Mouse (Mus musculus) E14TG2a.4 (cell line): Measurements from ENCODE around the gene Abca12.
A peak's percentile ranks its signal among the peaks of the same experiment; 100 is the strongest.

Experiments
- H3K27me3 ChIP-seq: 2 replicates; pipeline ENCODE4 v1.6.1; 2014; ENCODE audit warnings: low read length, control low read depth; ENCODE audit not compliant: insufficient read depth
- H3K36me3 ChIP-seq: 2 replicates; pipeline ENCODE4 v1.6.1; 2014; ENCODE audit warnings: low read length, control low read depth; ENCODE audit not compliant: insufficient read depth
- H3K4me1 ChIP-seq: replicated peaks from 2 replicates; pipeline ENCODE4 v1.6.1; 2014; ENCODE audit warnings: low read depth, low read length, control low read depth
- H3K4me3 ChIP-seq: replicated peaks from 2 replicates; pipeline ENCODE4 v1.5.1; 2014; ENCODE audit warnings: mild to moderate bottlenecking, low read length
- H3K9me3 ChIP-seq: 2 replicates; pipeline ENCODE4 v1.6.1; 2014; ENCODE audit warnings: low read length, control low read depth
- CTCF ChIP-seq: conservative IDR thresholded peaks from 2 replicates; pipeline ENCODE4 v1.5.1; 2014; ENCODE audit warnings: low read length
- NANOG ChIP-seq: IDR thresholded peaks from 2 replicates; pipeline ENCODE4 v1.6.1; 2014; ENCODE audit warnings: borderline replicate concordance, low read length, mixed read lengths
- POU5F1 ChIP-seq: IDR thresholded peaks from 2 replicates; pipeline ENCODE4 v1.6.1; 2014; ENCODE audit warnings: low read length, borderline replicate concordance

Abca12 gene

DNA sequence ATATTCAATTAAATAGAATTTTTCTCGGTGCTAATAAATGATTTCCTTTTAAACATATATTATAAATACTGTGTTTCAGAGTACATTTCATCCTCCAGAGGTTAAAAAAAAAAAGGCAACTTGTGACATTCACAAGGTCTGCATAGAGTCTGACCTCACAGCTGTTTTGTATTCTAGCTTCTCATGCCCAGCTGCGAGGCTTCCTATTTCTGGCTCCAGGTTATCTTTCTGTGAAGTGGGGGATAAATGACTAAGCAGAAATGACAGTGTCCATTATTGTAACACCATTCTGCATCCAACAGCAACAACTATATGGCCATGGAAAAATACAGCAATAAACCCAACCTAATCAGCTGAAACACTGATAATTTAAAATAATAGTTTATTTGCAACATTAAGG is 107.3 kb downstream of the Abca12 start:
- no peaks in the 10 kb centered on the region for H3K36me3 ChIP-seq
- no peak overlapping the region for H3K4me3 ChIP-seq
- TF ChIP-seq POU5F1 (no peak), CTCF (no peak), NANOG (no peak)
- H3K9me3 ChIP-seq: no peaks in the 10 kb centered on the region
- no peaks in the 10 kb centered on the region for H3K27me3 ChIP-seq
- H3K4me1 ChIP-seq: no peaks in the 10 kb centered on the region

DNA sequence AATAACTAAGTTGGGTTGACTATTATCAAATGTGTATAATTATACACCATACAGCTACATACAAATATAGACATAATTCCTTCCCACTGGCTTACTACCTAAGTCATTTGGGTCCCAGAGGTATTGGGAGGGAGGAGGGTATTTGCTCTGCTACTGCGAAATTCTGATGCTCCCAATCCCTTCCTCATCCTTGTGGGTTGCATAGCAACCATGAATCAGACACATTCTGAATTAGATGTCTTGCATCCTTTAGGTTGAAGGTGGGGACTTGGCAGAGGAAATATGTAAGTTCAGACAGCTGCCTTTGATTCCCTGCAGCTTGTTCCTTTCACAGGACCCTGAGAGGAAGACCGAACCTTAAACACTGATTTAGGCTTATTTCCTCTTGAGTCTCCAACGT is 108.5 kb downstream of the Abca12 start:
- no peaks in the 10 kb centered on the region for H3K27me3 ChIP-seq

DNA sequence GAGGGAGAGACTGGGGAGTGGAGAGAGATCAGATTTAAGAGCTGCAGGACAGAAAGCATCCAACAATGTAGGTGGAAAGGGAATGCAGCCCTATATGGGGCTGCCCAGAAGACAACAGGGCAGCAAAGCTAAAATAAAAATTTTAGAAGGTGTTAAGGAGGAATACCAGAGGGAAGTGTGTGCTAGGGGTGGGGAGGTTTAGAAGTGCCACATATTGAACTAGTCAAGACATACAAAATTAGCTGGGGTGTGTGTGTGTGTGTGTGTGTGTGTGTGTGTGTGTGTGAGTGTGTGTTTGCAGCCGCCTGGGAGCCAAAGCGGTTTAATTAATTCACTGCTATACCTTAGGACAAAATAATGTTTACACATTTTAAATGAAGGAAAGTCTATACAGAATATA is 110.1 kb downstream of the Abca12 start:
- H3K9me3 ChIP-seq: no peaks in the 10 kb centered on the region
- no peaks in the 10 kb centered on the region for H3K4me1 ChIP-seq
- no peak for TF ChIP-seq POU5F1
- TF ChIP-seq CTCF: no peak
- no peak for TF ChIP-seq NANOG
- H3K36me3 ChIP-seq: no peaks in the 10 kb centered on the region
- H3K4me3 ChIP-seq: no peak overlapping the region
- no peaks in the 10 kb centered on the region for H3K27me3 ChIP-seq

More for the DNA sequence above, 108.5 kb downstream of the Abca12 start:
- Histone ChIP-seq H3K4me1 (no peaks in the 10 kb centered on the region), H3K4me3 (no peak overlapping the region), H3K36me3 (no peaks in the 10 kb centered on the region), H3K9me3 (no peaks in the 10 kb centered on the region)
- TF ChIP-seq CTCF (no peak), POU5F1 (no peak), NANOG (no peak)

DNA sequence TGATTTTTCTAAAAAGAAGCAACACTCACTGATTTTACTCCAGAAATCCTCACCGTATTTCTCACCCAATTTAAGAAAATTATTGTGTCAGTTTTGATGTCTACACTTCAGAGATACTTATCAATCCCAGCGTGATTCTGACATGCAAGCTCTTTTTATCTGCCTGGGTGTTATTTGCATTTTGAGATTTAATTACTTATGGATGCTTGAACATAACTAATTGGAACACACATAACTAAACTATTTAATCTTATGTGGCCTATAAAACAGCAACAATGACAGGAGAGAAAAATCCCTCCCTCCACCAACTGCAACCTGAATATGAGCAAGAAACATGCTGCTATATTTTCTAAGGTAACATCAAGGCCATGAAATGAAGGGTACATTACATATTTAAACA is 117.7 kb downstream of the Abca12 start:
- Histone ChIP-seq H3K4me1 (no peaks in the 10 kb centered on the region), H3K9me3 (no peaks in the 10 kb centered on the region), H3K4me3 (no peak overlapping the region), H3K36me3 (no peaks in the 10 kb centered on the region), H3K27me3 (no peaks in the 10 kb centered on the region)
- TF ChIP-seq POU5F1: no peak
- TF ChIP-seq CTCF: no peak
- TF ChIP-seq NANOG: no peak

DNA sequence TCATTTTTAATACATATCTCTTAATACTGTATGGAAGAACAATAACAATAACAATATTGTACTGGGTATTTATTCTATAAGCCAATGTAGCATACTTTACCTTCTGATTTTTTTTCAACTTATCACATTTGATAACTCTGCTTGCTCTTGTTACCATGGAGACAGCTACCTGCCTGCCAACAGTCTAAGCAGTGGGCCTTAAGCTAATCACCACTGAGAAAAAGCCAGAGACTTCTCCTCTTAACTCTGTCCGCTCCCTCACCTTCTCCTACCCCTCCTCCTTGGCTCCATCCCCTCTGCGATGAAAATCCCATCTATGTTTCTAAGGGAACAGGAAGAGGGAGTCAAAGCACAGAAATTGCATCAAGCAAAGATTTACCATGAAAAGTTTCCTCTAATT is 118.1 kb downstream of the Abca12 start:
- Histone ChIP-seq H3K36me3 (no peaks in the 10 kb centered on the region), H3K4me1 (no peaks in the 10 kb centered on the region), H3K9me3 (no peaks in the 10 kb centered on the region), H3K4me3 (no peak overlapping the region), H3K27me3 (no peaks in the 10 kb centered on the region)
- no peak for TF ChIP-seq CTCF
- no peak for TF ChIP-seq NANOG
- no peak for TF ChIP-seq POU5F1

DNA sequence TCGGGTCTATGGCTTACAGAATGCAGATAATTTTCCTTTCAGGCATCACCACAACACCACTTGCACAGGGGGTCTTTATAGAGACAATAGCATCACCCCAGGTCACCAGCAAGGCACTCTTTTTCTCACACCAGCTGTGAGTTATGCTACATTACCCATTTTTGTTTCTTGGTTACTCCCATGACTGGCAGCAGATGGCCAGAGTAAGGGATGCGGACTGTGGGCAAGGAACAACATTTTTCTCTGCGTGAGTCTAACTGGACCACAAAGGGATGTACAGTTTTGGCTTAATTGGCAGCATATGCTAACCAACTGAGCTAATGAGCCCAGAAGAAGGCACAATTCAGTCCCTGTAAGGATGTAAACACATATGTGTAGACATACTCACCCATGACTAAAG is 122.8 kb downstream of the Abca12 start:
- TF ChIP-seq NANOG (no peak), CTCF (no peak), POU5F1 (no peak)
- H3K9me3 ChIP-seq: no peaks in the 10 kb centered on the region
- no peaks in the 10 kb centered on the region for H3K36me3 ChIP-seq
- no peaks in the 10 kb centered on the region for H3K4me1 ChIP-seq
- no peaks in the 10 kb centered on the region for H3K27me3 ChIP-seq
- no peak overlapping the region for H3K4me3 ChIP-seq

DNA sequence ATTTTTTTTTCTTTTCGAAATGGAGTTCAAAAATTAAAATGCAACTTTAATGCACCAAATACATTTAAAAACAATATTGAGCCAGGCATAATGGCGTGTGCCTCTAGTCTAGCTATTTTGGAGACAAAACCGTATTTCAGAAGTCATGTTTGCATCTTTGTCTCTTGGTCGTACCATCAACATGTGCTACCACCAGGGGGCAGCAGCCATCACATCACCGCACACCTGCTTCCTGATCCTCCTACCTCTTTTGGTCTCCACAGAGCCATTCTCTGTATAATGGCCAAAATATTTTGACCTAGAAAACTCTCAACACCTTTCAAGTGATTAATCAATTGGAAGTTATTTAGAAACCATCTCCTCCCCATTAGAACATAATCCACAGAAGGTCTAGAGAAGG is 125.2 kb downstream of the Abca12 start:
- TF ChIP-seq POU5F1 (no peak), NANOG (no peak), CTCF (peak; percentile 55)
- H3K9me3 ChIP-seq: no peaks in the 10 kb centered on the region
- no peaks in the 10 kb centered on the region for H3K36me3 ChIP-seq
- no peaks in the 10 kb centered on the region for H3K4me1 ChIP-seq
- no peaks in the 10 kb centered on the region for H3K27me3 ChIP-seq
- no peak overlapping the region for H3K4me3 ChIP-seq

DNA sequence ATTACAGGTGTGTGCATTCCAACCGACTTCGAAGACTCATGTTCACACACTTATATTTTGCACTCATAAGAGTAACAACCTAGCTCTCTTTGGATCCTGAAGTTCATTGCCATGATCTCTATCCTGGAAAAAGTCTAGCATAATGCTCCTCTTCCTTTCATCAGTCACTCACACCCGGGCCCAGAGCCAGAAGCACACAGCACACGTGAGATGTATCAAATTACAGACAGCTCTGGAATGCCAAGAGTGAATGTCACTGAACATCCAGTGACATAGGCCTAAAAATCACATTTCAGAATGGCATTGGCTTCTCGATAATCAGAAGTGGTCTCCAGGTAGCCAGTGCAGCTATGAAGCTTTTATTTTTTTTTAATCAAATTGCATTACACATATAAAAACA is 137.8 kb downstream of the Abca12 start:
- Histone ChIP-seq H3K4me1 (no peaks in the 10 kb centered on the region), H3K27me3 (no peaks in the 10 kb centered on the region), H3K9me3 (no peaks in the 10 kb centered on the region), H3K4me3 (no peak overlapping the region), H3K36me3 (no peaks in the 10 kb centered on the region)
- TF ChIP-seq NANOG: no peak
- no peak for TF ChIP-seq CTCF
- TF ChIP-seq POU5F1: no peak

DNA sequence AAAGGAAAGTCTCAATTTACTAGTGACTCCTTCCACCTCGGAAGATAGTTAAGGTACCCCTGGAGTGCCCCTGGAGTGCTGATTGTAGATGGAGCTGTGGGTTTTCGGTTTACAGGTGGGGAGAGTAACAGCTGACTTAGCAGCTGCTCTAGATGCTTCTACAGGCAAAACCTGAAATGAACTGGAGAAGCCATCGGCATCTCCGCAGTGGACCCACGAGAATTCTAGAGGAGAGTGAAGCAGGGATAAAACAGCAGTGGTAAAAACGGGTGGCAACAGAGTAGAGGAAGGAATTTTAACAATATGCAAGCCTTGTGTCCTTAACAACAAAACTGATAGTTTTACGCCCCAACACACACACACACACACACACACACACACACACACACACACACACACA is 142.2 kb downstream of the Abca12 start:
- TF ChIP-seq NANOG (no peak), POU5F1 (no peak), CTCF (no peak)
- Histone ChIP-seq H3K27me3 (no peaks in the 10 kb centered on the region), H3K9me3 (no peaks in the 10 kb centered on the region), H3K36me3 (no peaks in the 10 kb centered on the region), H3K4me1 (peaks cover 3% of the 10 kb centered on the region; the same call in 1 of the 2 replicates), H3K4me3 (no peak overlapping the region)
